Mouse (Mus musculus): ENCODE results near the gene Coa4. TPM values are rescaled to one million over a fixed set of nuclear protein-coding genes. Genes with fewer than 3 reads are reported as not detected.

Gene Coa4
- polyA plus RNA-seq, 1 experiment from 2014 or later = 28.6 TPM

Other genes with a start within 250 kb of the Coa4 start
- gene C2cd3, start 164.8 kb upstream of the Coa4 start, polyA plus RNA-seq (2015; fragmentation: Nextera tagmentation; extraction: Ambion mirVana) = 19.4 and 19.6 TPM in 2 replicates
- 42.2 and 46.5 TPM in 2 replicates for gene Ppme1, start 164.8 kb upstream of the Coa4 start, polyA plus RNA-seq (2015; fragmentation: Nextera tagmentation; extraction: Ambion mirVana)
- 0.10 and 0.11 TPM in 2 replicates for gene Ucp3, start 64.1 kb upstream of the Coa4 start, polyA plus RNA-seq (2015; fragmentation: Nextera tagmentation; extraction: Ambion mirVana)
- 351 and 400 TPM in 2 replicates for gene Ucp2, start 43.7 kb upstream of the Coa4 start, polyA plus RNA-seq (2015; fragmentation: Nextera tagmentation; extraction: Ambion mirVana)
- 0.99 and 1.0 TPM in 2 replicates for gene Dnajb13, start 22.1 kb upstream of the Coa4 start, polyA plus RNA-seq (2015; fragmentation: Nextera tagmentation; extraction: Ambion mirVana)
- 78.0 and 84.9 TPM in 2 replicates for gene Rab6a, start 70.3 kb downstream of the Coa4 start, polyA plus RNA-seq (2015; fragmentation: Nextera tagmentation; extraction: Ambion mirVana)
- gene Mrpl48, start 71.2 kb downstream of the Coa4 start, polyA plus RNA-seq (2015; fragmentation: Nextera tagmentation; extraction: Ambion mirVana) = 68.9 and 76.9 TPM in 2 replicates
- gene Plekhb1, start 125.3 kb downstream of the Coa4 start, polyA plus RNA-seq (2015; fragmentation: Nextera tagmentation; extraction: Ambion mirVana) = 13.8 and 13.9 TPM in 2 replicates
- 34.2 and 35.7 TPM in 2 replicates for gene Fam168a, start 169.6 kb downstream of the Coa4 start, polyA plus RNA-seq (2015; fragmentation: Nextera tagmentation; extraction: Ambion mirVana)